ENCODE assay signal across 11 mouse cellular contexts in genomic region chr6:85906911-85907351, GRCm38 (mm10). TPM values are rescaled to one million over a fixed set of nuclear protein-coding genes. Genes with fewer than 3 reads are reported as not detected.
DNase-seq lines count a peak whose midpoint lies in the region; ATAC-seq and TF ChIP-seq lines count a peak whose summit lies in the region.
"Not testable (repeated sequence)": the region's sequence is repeated elsewhere in the genome, so short reads cannot be mapped to it uniquely, and the experiment has no call there.
"Had no signal": no experiment of that assay in that cellular context is flagged by ENCODE, and none has a peak within 500 bp of the region (broad histone marks: within the 10 kb centered on the region; RNA-seq: fewer than 3 reads in every experiment).

No protein-coding gene starts in this region.

- ATAC-seq in hindbrain, embryonic 16.5 days = peak; percentile 91
- ATAC-seq in neural tube, embryonic 15.5 days (ENCODE audit: low FRiP score) = peak; percentile 46; the same call in 1 of the 2 replicates

- 50% methylated on average over 2 of the region's 2 CpGs for WGBS in hindbrain, embryonic 16.5 days
- WGBS in neural tube, embryonic 15.5 days = 63% methylated on average over 2 of the region's 2 CpGs

- not testable (repeated sequence) for H3K4me2 ChIP-seq in hindbrain, embryonic 16.5 days (ENCODE audit: low read length); neural tube, embryonic 15.5 days

- intact Hi-C loops in gastrocnemius, postnatal 14 days (cut with DNase I; ENCODE audit: low total_unique reads) = not testable (repeated sequence)
- intact Hi-C loops in left cerebral cortex, postnatal 14 days (cut with DNase I) = loop anchor here (10.0 kb wide), 2 partner anchors 322 to 422 kb away; partner anchors contain the start of gene Alms1

- not testable (repeated sequence) for H3K27me3 ChIP-seq in hindbrain, embryonic 16.5 days (replicated peaks; ENCODE audit: control insufficient read depth, insufficient read depth, low read length); neural tube, embryonic 15.5 days (replicated peaks)

- not testable (repeated sequence) for H3K4me3 ChIP-seq in hindbrain, embryonic 16.5 days (ENCODE audit: low read length); layer of hippocampus, adult 2 months; neural tube, embryonic 15.5 days (replicated peaks)

- TF ChIP-seq CTCF in layer of hippocampus, adult 2 months (conservative IDR thresholded peaks at IDR 0.05) = not testable (repeated sequence)

- H3K27ac ChIP-seq in hindbrain, embryonic 16.5 days (ENCODE audit: low read depth, low read length) = 0 out of 2 replicates have a peak overlapping the region, but pooled peaks have one; percentile 44
- H3K27ac ChIP-seq in layer of hippocampus, adult 2 months = peak overlapping the region; percentile 94
- 0 out of 2 replicates have a peak overlapping the region, but pooled peaks have one; percentile 9 for H3K27ac ChIP-seq in neural tube, embryonic 15.5 days (replicated peaks)

- DNase-seq in adrenal gland, adult 2 months = peak; percentile 89
- peak; percentile 12 to 23 for DNase-seq in cerebellum, postnatal 14 days
- DNase-seq in gastrocnemius, postnatal 14 days = peak; percentile 22
- DNase-seq in layer of hippocampus, adult 2 months (ENCODE audit: low spot score in 2 of 2) = peak; percentile 58 to 82
- peak; percentile 37 to 78 for DNase-seq in left cerebral cortex, postnatal 14 days (ENCODE audit: low spot score in 2 of 2)
- DNase-seq in testis, postnatal 10 days (ENCODE audit: low spot score) = peak; percentile 51

- H3K4me1 ChIP-seq in hindbrain, embryonic 16.5 days (ENCODE audit: control insufficient read depth, insufficient read depth, low read depth, low read length); neural tube, embryonic 15.5 days: not testable (repeated sequence)

- H3K36me3 ChIP-seq in hindbrain, embryonic 16.5 days (ENCODE audit: control insufficient read depth, insufficient read depth, low read length); neural tube, embryonic 15.5 days: not testable (repeated sequence)

- H3K9ac ChIP-seq in hindbrain, embryonic 16.5 days (ENCODE audit: low read depth, low read length); neural tube, embryonic 15.5 days (replicated peaks): not testable (repeated sequence)

- H3K9me3 ChIP-seq in hindbrain, embryonic 16.5 days (ENCODE audit: control insufficient read depth, low read length); neural tube, embryonic 15.5 days (replicated peaks): not testable (repeated sequence)

RNA-seq across cellular contexts. Expression of gene Nat8f4, which starts 2.2 kb away (rescaled TPM):
- 10 to 100 TPM in 1 of 2 experiments, 1 to 10 TPM in 1; 8.4 to 15.5 TPM for total RNA-seq in adrenal gland, adult 2 months (2021)
- polyA plus RNA-seq in adrenal gland, adult 2 months (2012; rRNA removed) = 6.8 and 8.5 TPM in 2 replicates
- total RNA-seq in gastrocnemius, postnatal 14 days (2021) = under 1 TPM; 0.33 to 0.74 TPM
- 7.4 and 7.7 TPM in 2 replicates for polyA plus RNA-seq in hindbrain, embryonic 16.5 days (2015; fragmentation: Nextera tagmentation; extraction: Ambion mirVana)
- 1 to 10 TPM; 7.7 to 7.9 TPM for total RNA-seq in layer of hippocampus, adult 2 months (2021)
- total RNA-seq in left cerebral cortex, postnatal 14 days (2021) = 1 to 10 TPM; 3.9 to 4.2 TPM
- polyA plus RNA-seq in neural tube, embryonic 15.5 days (2015; fragmentation: Nextera tagmentation; extraction: Ambion mirVana) = 4.5 and 4.8 TPM in 2 replicates

RNA-seq across cellular contexts. Expression of gene Tprkb, which starts 4.7 kb away (rescaled TPM):
- total RNA-seq in adrenal gland, adult 2 months (2021) = 10 to 100 TPM; 37.1 to 55.2 TPM
- polyA plus RNA-seq in adrenal gland, adult 2 months (2012; rRNA removed) = 23.3 and 26.4 TPM in 2 replicates
- 10 to 100 TPM; 19.0 to 19.5 TPM for total RNA-seq in gastrocnemius, postnatal 14 days (2021)
- polyA plus RNA-seq in hindbrain, embryonic 16.5 days (2015; fragmentation: Nextera tagmentation; extraction: Ambion mirVana) = 49.3 and 53.3 TPM in 2 replicates
- 10 to 100 TPM; 80.4 to 90.2 TPM for total RNA-seq in layer of hippocampus, adult 2 months (2021)
- 10 to 100 TPM; 48.9 to 52.2 TPM for total RNA-seq in left cerebral cortex, postnatal 14 days (2021)
- 50.5 and 52.4 TPM in 2 replicates for polyA plus RNA-seq in neural tube, embryonic 15.5 days (2015; fragmentation: Nextera tagmentation; extraction: Ambion mirVana)

RNA-seq across cellular contexts. Expression of gene Nat8f1, which starts 8.6 kb away (rescaled TPM):
- total RNA-seq in adrenal gland, adult 2 months (2021) = 10 to 100 TPM; 39.2 to 43.6 TPM
- 43.5 and 85.2 TPM in 2 replicates for polyA plus RNA-seq in adrenal gland, adult 2 months (2012; rRNA removed)
- total RNA-seq in gastrocnemius, postnatal 14 days (2021) = 1 to 10 TPM; 1.9 to 2.2 TPM
- polyA plus RNA-seq in hindbrain, embryonic 16.5 days (2015; fragmentation: Nextera tagmentation; extraction: Ambion mirVana) = 20.1 and 20.4 TPM in 2 replicates
- 10 to 100 TPM; 30.2 to 31.2 TPM for total RNA-seq in layer of hippocampus, adult 2 months (2021)
- total RNA-seq in left cerebral cortex, postnatal 14 days (2021) = 10 to 100 TPM; 17.4 to 18.8 TPM
- 17.5 and 21.6 TPM in 2 replicates for polyA plus RNA-seq in neural tube, embryonic 15.5 days (2015; fragmentation: Nextera tagmentation; extraction: Ambion mirVana)

RNA-seq across cellular contexts. Expression of gene Nat8f2, which starts 38.0 kb away (rescaled TPM):
- total RNA-seq in adrenal gland, adult 2 months (2021) = 1 to 10 TPM; 2.0 to 3.7 TPM
- 0.12 and 0.15 TPM in 2 replicates for polyA plus RNA-seq in adrenal gland, adult 2 months (2012; rRNA removed)
- total RNA-seq in gastrocnemius, postnatal 14 days (2021) = under 1 TPM; 0.24 to 0.27 TPM
- not detected in 2 replicates for polyA plus RNA-seq in hindbrain, embryonic 16.5 days (2015; fragmentation: Nextera tagmentation; extraction: Ambion mirVana)
- 1 to 10 TPM; 2.6 to 3.0 TPM for total RNA-seq in layer of hippocampus, adult 2 months (2021)
- 1 to 10 TPM in 1 of 2 experiments, under 1 TPM in 1; 0.76 to 1.1 TPM for total RNA-seq in left cerebral cortex, postnatal 14 days (2021)
- 0.05 TPM in 1 of 2 replicates, not detected in the other for polyA plus RNA-seq in neural tube, embryonic 15.5 days (2015; fragmentation: Nextera tagmentation; extraction: Ambion mirVana)
- total RNA-seq: common myeloid progenitor, adult 5-6 weeks had no signal
- polyA plus RNA-seq: heart, postnatal 0 days; midbrain, embryonic 13.5 days had no signal

RNA-seq across cellular contexts. Expression of gene Dusp11, which starts 54.5 kb away (rescaled TPM):
- total RNA-seq in adrenal gland, adult 2 months (2021) = 100 to 1,000 TPM in 1 of 2 experiments, 10 to 100 TPM in 1; 82.3 to 174 TPM
- 73.5 and 104 TPM in 2 replicates for polyA plus RNA-seq in adrenal gland, adult 2 months (2012; rRNA removed)
- total RNA-seq in gastrocnemius, postnatal 14 days (2021) = 10 to 100 TPM; 36.6 to 44.1 TPM
- 40.7 and 46.7 TPM in 2 replicates for polyA plus RNA-seq in hindbrain, embryonic 16.5 days (2015; fragmentation: Nextera tagmentation; extraction: Ambion mirVana)
- total RNA-seq in layer of hippocampus, adult 2 months (2021) = 10 to 100 TPM; 77.9 to 85.5 TPM
- 10 to 100 TPM; 75.4 to 78.5 TPM for total RNA-seq in left cerebral cortex, postnatal 14 days (2021)
- 47.8 and 55.0 TPM in 2 replicates for polyA plus RNA-seq in neural tube, embryonic 15.5 days (2015; fragmentation: Nextera tagmentation; extraction: Ambion mirVana)

Comparison
In these comparisons a context has a peak if more than half of its experiments do, and no peak if none do; other contexts are left out.
1. DNase-seq: peak in every context shown above with its lines; median percentile 89 in adrenal gland, adult 2 months; 70 in layer of hippocampus, adult 2 months; 58 in left cerebral cortex, postnatal 14 days; 51 in testis, postnatal 10 days; 22 in gastrocnemius, postnatal 14 days; 18 in cerebellum, postnatal 14 days.
2. H3K27ac ChIP-seq: peak in every context shown above with its lines; median percentile 94 in layer of hippocampus, adult 2 months; 44 in hindbrain, embryonic 16.5 days; 9 in neural tube, embryonic 15.5 days.
3. RNA of gene Nat8f1, which starts 8.6 kb away (total RNA-seq): 39.2 to 43.6 TPM in adrenal gland, adult 2 months, 30.2 to 31.2 TPM in layer of hippocampus, adult 2 months and 17.4 to 18.8 TPM in left cerebral cortex, postnatal 14 days; 1.9 to 2.2 TPM in gastrocnemius, postnatal 14 days; every median in the first group is over 4 times any median in the second.